Mouse (Mus musculus) midbrain, embryonic 14.5 days (tissue): Measurements from ENCODE around the gene Dlgap5. TPM values are rescaled to one million over a fixed set of nuclear protein-coding genes. Genes with fewer than 3 reads are reported as not detected.

Experiments used
- ATAC-seq: fragments of 200-750 bp; cut with Nextera tagmentation; 2 replicates; pipeline ENCODE4 v1.8.0; 2017; ENCODE audit warnings: moderate number of reproducible peaks, moderate library complexity; ENCODE audit not compliant: low FRiP score, low TSS enrichment
- DNase-seq: peaks from one replicate; pipeline ENCODE4 v3.0.0-alpha.2; 2015
- H3K27ac ChIP-seq: fragments of 300-500 bp; sonication (generic); replicated peaks from 2 replicates; pipeline ENCODE4 v1.5.1; 2014; ENCODE audit warnings: mild to moderate bottlenecking, low read depth, low read length, moderate library complexity
- H3K27me3 ChIP-seq: fragments of 300-500 bp; sonication (generic); 2 replicates; pipeline ENCODE4 v1.6.1; 2014; ENCODE audit warnings: low read length, control low read depth, mixed read lengths; ENCODE audit not compliant: control insufficient read depth, insufficient read depth
- H3K36me3 ChIP-seq: fragments of 300-500 bp; sonication (generic); 2 replicates; pipeline ENCODE4 v1.6.1; 2014; ENCODE audit warnings: low read length, control low read depth; ENCODE audit not compliant: control insufficient read depth, insufficient read depth
- H3K4me1 ChIP-seq: fragments of 300-500 bp; sonication (generic); 2 replicates; pipeline ENCODE4 v1.6.1; 2014; ENCODE audit warnings: mild to moderate bottlenecking, antibody characterized with exemption, low read length, control low read depth; ENCODE audit not compliant: control insufficient read depth, insufficient read depth
- H3K4me2 ChIP-seq: fragments of 300-500 bp; sonication (generic); 2 replicates; pipeline ENCODE4 v1.6.1; 2014; ENCODE audit warnings: mild to moderate bottlenecking, low read length, moderate library complexity
- H3K4me3 ChIP-seq: fragments of 300-500 bp; sonication (generic); replicated peaks from 2 replicates; pipeline ENCODE4 v1.5.1; 2014; ENCODE audit warnings: low read depth, low read length
- H3K9ac ChIP-seq: fragments of 300-500 bp; sonication (generic); replicated peaks from 2 replicates; pipeline ENCODE4 v1.6.1; 2014; ENCODE audit warnings: mild to moderate bottlenecking, low read length, moderate library complexity
- H3K9me3 ChIP-seq: fragments of 300-500 bp; sonication (generic); 2 replicates; pipeline ENCODE4 v1.6.1; 2016; ENCODE audit warnings: low read length, control low read depth, mixed read lengths; ENCODE audit not compliant: control insufficient read depth
- WGBS: fragments of 180-500 bp; shearing (Covaris S2); extraction: QIAGEN DNeasy Blood & Tissue Kit; methylation state at CpG from one replicate; pipeline ENCODE4 v1.1.7; 2014; 5-methylcytosine and 5-hydroxymethylcytosine counted together
- polyA plus RNA-seq: library from polyadenylated mRNA; unstranded; fragments of >200 nt; fragmentation: Nextera tagmentation; extraction: Ambion mirVana; gene quantifications from 2 replicates; pipeline ENCODE4 v1.2.1, GENCODE M21; 2014

Dlgap5 gene
- polyA plus RNA-seq, 1 experiment from 2014 or later: 12.6 TPM

DNA sequence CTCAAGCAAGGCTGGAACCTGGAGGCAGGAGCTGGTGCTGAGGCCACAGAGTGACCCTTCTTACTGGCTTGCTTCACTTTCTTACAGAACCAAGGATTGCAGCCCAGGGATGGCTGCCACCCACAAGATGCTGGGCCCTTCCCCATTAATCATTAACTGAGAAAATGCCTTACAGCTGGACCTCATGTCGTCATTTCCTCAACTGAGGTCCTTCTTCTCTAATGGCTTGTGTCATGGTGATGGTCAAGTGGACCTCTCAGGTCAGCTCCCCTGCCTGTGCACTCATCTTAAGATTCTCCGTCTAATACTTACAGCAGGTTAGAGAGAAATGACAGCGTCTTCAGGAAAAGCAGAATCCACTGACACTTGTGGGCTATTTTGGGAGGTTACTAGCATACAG is 861 bp downstream of the Dlgap5 start:
- H3K4me2 ChIP-seq: peak overlapping the region; percentile 60
- H3K9ac ChIP-seq: no peak overlapping the region
- no peaks in the 10 kb centered on the region for H3K4me1 ChIP-seq
- H3K36me3 ChIP-seq: peaks cover 10% of the 10 kb centered on the region; the same call in 1 of the 2 replicates
- no peak overlapping the region for H3K27ac ChIP-seq
- no peak for DNase-seq
- 37% methylated on average over 3 of the region's 3 CpGs for WGBS
- H3K4me3 ChIP-seq: peak overlapping the region; percentile 40
- H3K27me3 ChIP-seq: no peaks in the 10 kb centered on the region
- no peak for ATAC-seq
- no peaks in the 10 kb centered on the region for H3K9me3 ChIP-seq

DNA sequence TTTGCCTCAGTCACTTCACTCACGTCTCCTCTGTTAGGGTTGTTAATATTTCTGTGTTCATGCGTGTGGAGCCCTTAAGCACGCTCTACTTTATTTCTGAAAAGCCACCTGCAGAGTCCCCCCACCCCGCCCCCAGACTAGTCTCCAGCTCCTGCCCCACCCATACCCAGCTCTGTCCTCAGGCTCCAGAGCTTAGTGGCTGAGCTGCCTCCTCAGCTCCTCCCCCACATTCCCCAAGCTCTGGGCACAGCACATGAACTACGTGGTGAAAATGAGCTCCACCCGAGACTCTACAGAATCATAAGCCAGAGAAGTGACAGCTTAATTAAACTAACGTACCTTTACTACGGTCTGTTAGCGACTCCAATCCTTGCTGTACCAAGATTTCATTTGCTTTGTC is 12.2 kb downstream of the Dlgap5 start:
- Histone ChIP-seq H3K4me2 (no peak overlapping the region), H3K9ac (no peak overlapping the region), H3K27ac (no peak overlapping the region), H3K9me3 (no peaks in the 10 kb centered on the region), H3K4me3 (no peak overlapping the region), H3K27me3 (no peaks in the 10 kb centered on the region), H3K36me3 (peaks cover 16% of the 10 kb centered on the region), H3K4me1 (no peaks in the 10 kb centered on the region)
- no peak for DNase-seq
- 87% methylated on average over 9 of the region's 9 CpGs for WGBS
- ATAC-seq: no peak

DNA sequence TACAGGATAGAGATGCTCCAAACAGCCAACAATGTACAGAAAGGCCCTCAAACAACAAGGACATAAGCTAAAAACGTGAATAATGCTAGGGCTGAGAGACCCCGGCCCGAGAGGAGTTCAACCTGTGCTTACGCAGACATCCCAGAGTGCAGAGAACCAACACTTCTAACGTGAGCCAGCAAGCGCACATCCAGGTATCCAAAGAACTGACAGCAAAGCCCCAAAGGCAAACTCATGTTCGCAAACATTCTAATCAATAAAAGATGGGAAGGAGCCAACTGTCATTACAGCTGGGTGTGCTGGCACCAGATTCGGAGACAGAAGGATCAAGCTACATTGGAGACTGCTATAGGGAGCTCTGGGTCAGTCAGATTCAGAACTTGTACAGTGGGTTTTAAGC is 15.5 kb downstream of the Dlgap5 start:
- H3K4me1 ChIP-seq: no peaks in the 10 kb centered on the region
- no peak overlapping the region for H3K27ac ChIP-seq
- no peak for DNase-seq
- no peak overlapping the region for H3K4me3 ChIP-seq
- peaks cover 15% of the 10 kb centered on the region for H3K36me3 ChIP-seq
- ATAC-seq: no peak
- no peaks in the 10 kb centered on the region for H3K9me3 ChIP-seq
- 93% methylated on average over 8 of the region's 8 CpGs for WGBS
- no peak overlapping the region for H3K4me2 ChIP-seq
- no peaks in the 10 kb centered on the region for H3K27me3 ChIP-seq
- H3K9ac ChIP-seq: no peak overlapping the region

DNA sequence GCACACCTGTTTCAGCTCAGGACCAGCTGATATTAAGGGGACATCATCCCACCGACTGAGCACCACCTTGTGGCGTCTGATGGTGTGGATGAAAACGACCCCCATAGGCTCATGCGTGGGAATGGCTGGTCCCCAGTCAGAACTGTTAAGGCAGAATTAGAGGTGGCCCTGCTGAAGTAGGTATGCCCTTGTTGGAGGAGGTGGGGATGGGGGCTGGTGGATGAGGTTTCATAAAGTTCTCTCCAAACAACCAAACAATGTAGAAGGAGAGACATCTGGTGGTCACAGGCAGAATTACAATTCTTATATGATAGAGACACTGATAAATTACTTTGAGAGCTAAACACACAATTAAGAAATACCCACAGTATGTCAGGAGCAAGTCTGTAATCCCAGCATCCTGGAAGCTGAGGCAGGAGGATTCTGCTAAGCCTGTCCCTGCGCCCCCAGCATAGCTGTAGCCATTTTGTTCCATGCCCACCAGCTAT is 22.0 kb downstream of the Dlgap5 start:
- DNase-seq (peak; percentile 80), ATAC-seq (peak; percentile 58; the same call in 1 of the 2 replicates)
- Histone ChIP-seq H3K27me3 (no peaks in the 10 kb centered on the region), H3K4me3 (no peak overlapping the region), H3K9me3 (no peaks in the 10 kb centered on the region), H3K36me3 (peaks cover 15% of the 10 kb centered on the region), H3K27ac (no peak overlapping the region), H3K4me1 (no peaks in the 10 kb centered on the region), H3K4me2 (no peak overlapping the region), H3K9ac (no peak overlapping the region)
- WGBS: 69% methylated on average over 5 of the region's 5 CpGs

DNA sequence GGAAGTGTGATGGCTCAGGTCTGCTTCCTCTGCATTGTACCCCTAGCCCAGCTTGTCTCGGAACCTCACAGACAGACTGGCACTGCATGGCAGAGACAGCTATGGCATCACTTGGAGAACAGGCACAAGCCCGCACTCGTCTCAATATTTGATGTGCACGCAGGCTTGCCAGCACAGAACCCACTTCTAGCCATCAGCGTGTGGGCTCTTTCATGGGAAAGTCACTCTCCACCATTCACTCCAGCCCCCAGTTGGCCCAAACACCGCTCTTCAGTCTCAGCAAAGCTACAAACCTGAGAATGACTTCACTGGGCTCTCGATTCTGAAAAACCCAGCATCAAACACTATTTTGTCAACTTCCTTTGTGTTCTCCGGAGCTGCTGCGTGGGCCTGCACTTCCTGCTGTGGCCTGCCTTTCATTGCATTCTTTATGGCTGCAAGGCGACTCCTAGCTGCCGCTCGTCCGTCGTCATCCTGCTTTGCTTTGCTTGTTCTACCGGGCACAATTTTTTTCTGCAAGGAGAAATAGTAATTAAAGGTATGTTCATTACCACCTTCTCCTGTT is 22.7 kb downstream of the Dlgap5 start:
- Histone ChIP-seq H3K4me1 (no peaks in the 10 kb centered on the region), H3K4me2 (no peak overlapping the region), H3K27me3 (no peaks in the 10 kb centered on the region), H3K9me3 (no peaks in the 10 kb centered on the region), H3K27ac (no peak overlapping the region), H3K4me3 (no peak overlapping the region), H3K9ac (no peak overlapping the region), H3K36me3 (peaks cover 19% of the 10 kb centered on the region)
- 77% methylated on average over 15 of the region's 15 CpGs for WGBS
- no peak for ATAC-seq
- peak; percentile 15 for DNase-seq

DNA sequence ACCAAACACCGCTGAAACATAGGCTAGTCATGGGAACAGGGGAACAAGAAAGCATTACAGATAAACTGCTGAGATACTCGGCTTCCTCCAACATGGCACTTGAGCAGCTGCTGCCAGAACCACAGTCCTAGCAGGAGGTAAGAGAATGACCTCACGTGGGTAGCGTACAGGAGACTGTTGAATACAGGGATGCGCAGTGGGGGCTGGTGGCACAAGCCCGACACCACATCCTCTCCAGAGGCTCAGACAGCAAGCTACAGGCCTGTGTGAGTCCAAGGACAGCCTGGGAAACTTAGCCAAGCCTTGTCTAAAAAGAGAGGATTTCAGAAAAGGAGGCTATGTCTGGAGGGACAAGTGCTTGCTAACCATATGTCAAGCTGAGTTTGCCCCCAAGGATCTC is 23.2 kb downstream of the Dlgap5 start:
- WGBS: 96% methylated on average over 6 of the region's 6 CpGs
- no peak overlapping the region for H3K4me3 ChIP-seq
- ATAC-seq: no peak
- no peak overlapping the region for H3K9ac ChIP-seq
- H3K4me2 ChIP-seq: no peak overlapping the region
- no peak for DNase-seq
- no peaks in the 10 kb centered on the region for H3K27me3 ChIP-seq
- H3K36me3 ChIP-seq: peaks cover 21% of the 10 kb centered on the region
- no peaks in the 10 kb centered on the region for H3K4me1 ChIP-seq
- H3K27ac ChIP-seq: no peak overlapping the region
- no peaks in the 10 kb centered on the region for H3K9me3 ChIP-seq

DNA sequence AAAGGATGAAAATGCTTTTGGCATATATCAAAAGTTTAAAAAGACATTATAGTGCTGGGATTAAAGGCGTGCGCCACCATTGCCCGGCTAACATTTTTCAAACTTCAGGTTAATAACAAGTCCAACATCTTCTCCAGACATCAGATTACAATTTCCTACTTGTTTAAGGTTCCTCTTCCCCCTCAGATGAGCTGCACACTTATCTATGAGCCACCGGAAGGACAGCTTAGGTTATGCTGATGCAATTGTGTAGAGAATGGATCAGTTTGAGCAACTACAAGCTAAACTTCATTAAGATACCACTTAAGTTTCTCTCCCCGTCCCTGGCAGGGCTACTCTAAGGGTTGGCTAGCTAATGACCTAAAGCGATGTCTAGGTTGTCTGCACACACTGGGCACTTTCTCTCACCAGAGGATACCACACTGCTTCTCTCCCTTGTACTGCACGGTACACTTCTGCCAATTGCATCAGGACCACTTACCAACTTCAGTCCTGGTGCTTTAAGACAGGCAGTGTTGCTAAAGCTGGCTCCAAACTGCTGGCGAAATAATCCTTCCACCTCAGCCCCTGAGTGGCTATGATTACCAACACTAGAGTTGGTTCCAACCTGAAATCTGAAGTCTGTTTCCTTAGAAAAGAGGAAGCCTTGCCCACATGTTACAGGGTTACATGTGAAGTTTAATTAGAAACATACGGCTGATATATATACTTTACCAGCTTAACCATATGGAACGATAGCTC is 24.7 kb downstream of the Dlgap5 start:
- no peak overlapping the region for H3K4me2 ChIP-seq
- 96% methylated on average over 10 of the region's 10 CpGs for WGBS
- DNase-seq (no peak), ATAC-seq (no peak)
- peaks cover 28% of the 10 kb centered on the region for H3K36me3 ChIP-seq
- no peak overlapping the region for H3K27ac ChIP-seq
- H3K9ac ChIP-seq: no peak overlapping the region
- no peaks in the 10 kb centered on the region for H3K9me3 ChIP-seq
- no peaks in the 10 kb centered on the region for H3K4me1 ChIP-seq
- H3K4me3 ChIP-seq: no peak overlapping the region
- H3K27me3 ChIP-seq: no peaks in the 10 kb centered on the region

DNA sequence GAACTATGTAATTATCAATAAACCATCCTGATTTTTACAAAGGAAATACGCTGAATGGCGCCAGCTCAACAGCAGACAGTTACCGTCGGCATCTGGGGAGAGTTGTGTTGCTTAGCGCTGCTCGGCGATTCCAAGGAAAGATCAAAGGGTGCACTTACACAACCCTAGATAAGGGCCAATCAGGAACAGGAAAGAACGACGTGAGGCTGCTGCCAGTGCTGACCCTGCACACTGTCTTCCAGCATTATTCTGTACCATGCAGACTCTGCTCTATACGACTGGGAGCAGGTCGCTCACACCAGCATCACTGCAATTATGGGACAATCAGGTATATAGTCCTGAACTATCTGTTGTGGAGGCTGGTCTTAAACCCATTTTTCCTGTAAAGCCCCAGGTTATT is 32.1 kb downstream of the Dlgap5 start:
- no peak overlapping the region for H3K4me3 ChIP-seq
- 91% methylated on average over 11 of the region's 11 CpGs for WGBS
- H3K9ac ChIP-seq: no peak overlapping the region
- H3K9me3 ChIP-seq: no peaks in the 10 kb centered on the region
- no peaks in the 10 kb centered on the region for H3K27me3 ChIP-seq
- DNase-seq: no peak
- no peak for ATAC-seq
- no peaks in the 10 kb centered on the region for H3K4me1 ChIP-seq
- no peak overlapping the region for H3K27ac ChIP-seq
- H3K4me2 ChIP-seq: no peak overlapping the region
- H3K36me3 ChIP-seq: peaks cover 12% of the 10 kb centered on the region; the same call in 1 of the 2 replicates

DNA sequence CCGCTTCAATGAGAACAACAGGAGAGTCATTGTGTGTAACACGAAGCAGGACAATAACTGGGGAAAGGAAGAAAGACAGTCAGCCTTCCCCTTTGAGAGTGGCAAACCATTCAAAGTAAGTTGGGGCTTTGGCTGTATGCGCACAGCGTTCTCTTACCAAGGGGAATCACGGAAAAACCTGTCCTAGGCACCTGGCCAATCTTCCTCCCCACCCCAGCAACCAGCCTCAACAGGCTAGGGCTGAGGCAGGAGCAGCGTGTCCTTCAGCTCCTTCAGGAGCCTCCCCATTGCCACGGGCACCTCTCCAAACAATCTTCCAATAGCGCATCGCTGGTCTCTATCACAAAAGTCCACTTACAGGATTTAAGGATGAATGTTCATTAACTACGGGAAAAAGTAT is 33.6 kb downstream of the Dlgap5 start:
- H3K27me3 ChIP-seq: no peaks in the 10 kb centered on the region
- H3K9ac ChIP-seq: no peak overlapping the region
- H3K4me2 ChIP-seq: no peak overlapping the region
- H3K27ac ChIP-seq: no peak overlapping the region
- H3K4me3 ChIP-seq: no peak overlapping the region
- DNase-seq (no peak), ATAC-seq (no peak)
- peaks cover 3% of the 10 kb centered on the region; the same call in 1 of the 2 replicates for H3K36me3 ChIP-seq
- H3K9me3 ChIP-seq: no peaks in the 10 kb centered on the region
- 84% methylated on average over 10 of the region's 10 CpGs for WGBS
- no peaks in the 10 kb centered on the region for H3K4me1 ChIP-seq
